Mouse (Mus musculus) midbrain, embryonic 16.5 days (tissue): ENCODE results near the gene Sppl2c. TPM values are rescaled to one million over a fixed set of nuclear protein-coding genes. Genes with fewer than 3 reads are reported as not detected.

Experiments used
- ATAC-seq: fragments of 200-750 bp; cut with Nextera tagmentation; 2 replicates; pipeline ENCODE4 v1.8.0; 2017; ENCODE audit warnings: moderate TSS enrichment
- H3K27ac ChIP-seq: fragments of 300-500 bp; sonication (generic); 2 replicates; pipeline ENCODE4 v1.5.1; 2014; ENCODE audit warnings: mild to moderate bottlenecking, low read length, mixed read lengths
- H3K27me3 ChIP-seq: fragments of 300-500 bp; sonication (generic); 2 replicates; pipeline ENCODE4 v1.6.1; 2014; ENCODE audit warnings: low read depth, low read length, mixed read lengths; ENCODE audit not compliant: control insufficient read depth, insufficient read depth
- H3K36me3 ChIP-seq: fragments of 300-500 bp; sonication (generic); 2 replicates; pipeline ENCODE4 v1.6.1; 2014; ENCODE audit warnings: mild to moderate bottlenecking, low read length, moderate library complexity, mixed read lengths; ENCODE audit not compliant: control insufficient read depth, insufficient read depth
- H3K4me1 ChIP-seq: fragments of 300-500 bp; sonication (generic); 2 replicates; pipeline ENCODE4 v1.6.1; 2014; ENCODE audit warnings: mild to moderate bottlenecking, low read length, mixed read lengths; ENCODE audit not compliant: control insufficient read depth, insufficient read depth
- H3K4me2 ChIP-seq: fragments of 300-500 bp; sonication (generic); 2 replicates; pipeline ENCODE4 v1.6.1; 2014; ENCODE audit warnings: mild to moderate bottlenecking, low read length, mixed read lengths
- H3K4me3 ChIP-seq: fragments of 300-500 bp; sonication (generic); 2 replicates; pipeline ENCODE4 v1.5.1; 2014; ENCODE audit warnings: low read depth, mild to moderate bottlenecking, low read length, moderate library complexity, mixed read lengths
- H3K9ac ChIP-seq: fragments of 300-500 bp; sonication (generic); 2 replicates; pipeline ENCODE4 v1.6.1; 2014; ENCODE audit warnings: low read depth, low read length, mixed read lengths
- H3K9me3 ChIP-seq: fragments of 300-500 bp; sonication (generic); replicated peaks from 2 replicates; pipeline ENCODE4 v1.6.1; 2014; ENCODE audit warnings: mild to moderate bottlenecking, low read length, mixed read lengths; ENCODE audit not compliant: control insufficient read depth, poor library complexity, severe bottlenecking
- WGBS: fragments of 180-500 bp; shearing (Covaris S2); extraction: QIAGEN DNeasy Blood & Tissue Kit; methylation state at CpG from one replicate; pipeline ENCODE4 v1.1.7; 2014; 5-methylcytosine and 5-hydroxymethylcytosine counted together
- polyA plus RNA-seq: library from polyadenylated mRNA; unstranded; fragments of >200 nt; fragmentation: Nextera tagmentation; extraction: Ambion mirVana; gene quantifications from 2 replicates; pipeline ENCODE4 v1.2.1, GENCODE M21; 2015

Gene Sppl2c
- not detected in 2 replicates for polyA plus RNA-seq

- H3K4me1 ChIP-seq = no peaks in the 10 kb centered on the region
- H3K4me2 ChIP-seq = no peak within 1 kb of the TSS
- H3K4me3 ChIP-seq = no peak within 1 kb of the TSS
- no peaks in the 10 kb centered on the region for H3K27me3 ChIP-seq
- no peak within 1 kb of the TSS for H3K27ac ChIP-seq
- 86% methylated on average over 13 of the region's 13 CpGs for WGBS
- no peaks in the 10 kb centered on the region for H3K9me3 ChIP-seq
- H3K36me3 ChIP-seq = no peaks in the 10 kb centered on the region
- no peak for ATAC-seq
- H3K9ac ChIP-seq = no peak within 1 kb of the TSS
Observed at GRCm38 (mm10) chr11:104186135-104186836, at the start of gene Sppl2c. Gene Sppl2c, plus strand, starts transcription at chr11:104186327.

- no peak overlapping the region for H3K9ac ChIP-seq
- no peak overlapping the region for H3K27ac ChIP-seq
- H3K27me3 ChIP-seq = peaks cover 10% of the 10 kb centered on the region
- WGBS = 69% methylated on average over 3 of the region's 3 CpGs
- ATAC-seq = no peak
- H3K36me3 ChIP-seq = no peaks in the 10 kb centered on the region
- H3K4me2 ChIP-seq = no peak overlapping the region
- H3K9me3 ChIP-seq = no peaks in the 10 kb centered on the region
- no peak overlapping the region for H3K4me3 ChIP-seq
- H3K4me1 ChIP-seq = no peaks in the 10 kb centered on the region
Observed at GRCm38 (mm10) chr11:104138976-104139375, 47.2 kb upstream of the Sppl2c start.

- H3K4me3 ChIP-seq = no peak overlapping the region
- no peaks in the 10 kb centered on the region; the same call in 1 of the 2 replicates for H3K27me3 ChIP-seq
- H3K4me2 ChIP-seq = no peak overlapping the region
- no peak overlapping the region for H3K27ac ChIP-seq
- WGBS = 95% methylated on average over 1 of the region's 1 CpGs
- H3K36me3 ChIP-seq = no peaks in the 10 kb centered on the region
- no peak overlapping the region for H3K9ac ChIP-seq
- ATAC-seq = no peak
- no peaks in the 10 kb centered on the region for H3K9me3 ChIP-seq
- H3K4me1 ChIP-seq = no peaks in the 10 kb centered on the region
Observed at GRCm38 (mm10) chr11:104144930-104145329, 41.2 kb upstream of the Sppl2c start.

GRCm38 (mm10) chr11:104148787-104149186 is 37.3 kb upstream of the Sppl2c start:
- no peaks in the 10 kb centered on the region; the same call in 1 of the 2 replicates for H3K27me3 ChIP-seq
- no peak overlapping the region for H3K4me3 ChIP-seq
- no peaks in the 10 kb centered on the region for H3K4me1 ChIP-seq
- ATAC-seq = no peak
- H3K27ac ChIP-seq = no peak overlapping the region
- H3K9me3 ChIP-seq = no peaks in the 10 kb centered on the region
- H3K9ac ChIP-seq = no peak overlapping the region
- no peak overlapping the region for H3K4me2 ChIP-seq
- H3K36me3 ChIP-seq = no peaks in the 10 kb centered on the region
- 66% methylated on average over 7 of the region's 7 CpGs for WGBS

- ATAC-seq = no peak
- 55% methylated on average over 5 of the region's 5 CpGs for WGBS
- H3K4me1 ChIP-seq = no peaks in the 10 kb centered on the region
- H3K36me3 ChIP-seq = no peaks in the 10 kb centered on the region
- no peak overlapping the region for H3K27ac ChIP-seq
- H3K9me3 ChIP-seq = no peaks in the 10 kb centered on the region
- no peaks in the 10 kb centered on the region; the same call in 1 of the 2 replicates for H3K27me3 ChIP-seq
- H3K4me3 ChIP-seq = no peak overlapping the region
- no peak overlapping the region for H3K4me2 ChIP-seq
- H3K9ac ChIP-seq = no peak overlapping the region
Observed at GRCm38 (mm10) chr11:104150911-104151310, 35.2 kb upstream of the Sppl2c start.

GRCm38 (mm10) chr11:104154332-104154731 is 31.8 kb upstream of the Sppl2c start:
- 52% methylated on average over 4 of the region's 4 CpGs for WGBS
- ATAC-seq = no peak

GRCm38 (mm10) chr11:104154820-104155635 is 31.1 kb upstream of the Sppl2c start:
- H3K4me1 ChIP-seq = peaks cover 22% of the 10 kb centered on the region
- WGBS = 51% methylated on average over 9 of the region's 9 CpGs
- no peak overlapping the region for H3K27ac ChIP-seq
- no peaks in the 10 kb centered on the region for H3K27me3 ChIP-seq
- H3K9ac ChIP-seq = no peak overlapping the region
- no peaks in the 10 kb centered on the region for H3K36me3 ChIP-seq
- ATAC-seq = no peak
- H3K9me3 ChIP-seq = no peaks in the 10 kb centered on the region
- H3K4me2 ChIP-seq = no peak overlapping the region
- no peak overlapping the region for H3K4me3 ChIP-seq

More at GRCm38 (mm10) chr11:104154332-104154731, 31.8 kb upstream of the Sppl2c start:
- peaks cover 20% of the 10 kb centered on the region for H3K4me1 ChIP-seq
- H3K36me3 ChIP-seq = no peaks in the 10 kb centered on the region
- H3K4me2 ChIP-seq = no peak overlapping the region
- no peak overlapping the region for H3K9ac ChIP-seq
- H3K9me3 ChIP-seq = no peaks in the 10 kb centered on the region
- H3K27ac ChIP-seq = no peak overlapping the region
- no peaks in the 10 kb centered on the region for H3K27me3 ChIP-seq
- no peak overlapping the region for H3K4me3 ChIP-seq

- no peak overlapping the region for H3K4me3 ChIP-seq
- H3K4me1 ChIP-seq = peaks cover 22% of the 10 kb centered on the region
- no peak overlapping the region for H3K27ac ChIP-seq
- H3K9ac ChIP-seq = no peak overlapping the region
- H3K36me3 ChIP-seq = no peaks in the 10 kb centered on the region
- no peaks in the 10 kb centered on the region for H3K9me3 ChIP-seq
- ATAC-seq = no peak
- no peaks in the 10 kb centered on the region for H3K27me3 ChIP-seq
- no peak overlapping the region for H3K4me2 ChIP-seq
Observed at GRCm38 (mm10) chr11:104155899-104156298, 30.2 kb upstream of the Sppl2c start.

GRCm38 (mm10) chr11:104156391-104156790 is 29.7 kb upstream of the Sppl2c start:
- Histone ChIP-seq H3K9ac (no peak overlapping the region), H3K27me3 (no peaks in the 10 kb centered on the region), H3K4me2 (no peak overlapping the region), H3K36me3 (no peaks in the 10 kb centered on the region), H3K27ac (no peak overlapping the region), H3K4me3 (no peak overlapping the region), H3K9me3 (no peaks in the 10 kb centered on the region), H3K4me1 (peaks cover 22% of the 10 kb centered on the region)
- no peak for ATAC-seq
- 70% methylated on average over 3 of the region's 3 CpGs for WGBS
